Mouse (Mus musculus) lung, adult 2 months (tissue): ENCODE results near the gene Slc25a17.

ENCODE experiments used
- CTCF ChIP-seq: fragments of 200-500 bp; IDR thresholded peaks from 2 replicates; pipeline ENCODE4 v1.5.1; 2011; ENCODE audit warnings: mild to moderate bottlenecking, low read length, control low read depth; ENCODE audit not compliant: insufficient read depth
- POLR2A ChIP-seq: fragments of 200-500 bp; IDR thresholded peaks from 2 replicates; pipeline ENCODE4 v1.6.1; 2011; ENCODE audit warnings: low read depth, mild to moderate bottlenecking, control low read depth, low read length, borderline replicate concordance; ENCODE audit errors: extremely low read depth

- no peak for TF ChIP-seq CTCF
- no peak for TF ChIP-seq POLR2A
Observed at GRCm38 (mm10) chr15:81324979-81325378, 35.6 kb downstream of the Slc25a17 start.
